Mouse (Mus musculus) embryonic facial prominence, embryonic 11.5 days (tissue): ENCODE data around the gene Rab11fip4. TPM values are rescaled to one million over a fixed set of nuclear protein-coding genes. Genes with fewer than 3 reads are reported as not detected.
A peak's percentile ranks its signal among the peaks of the same experiment; 100 is the strongest.

Source experiments
- ATAC-seq: fragments of 200-750 bp; cut with Nextera tagmentation; replicated peaks from 2 replicates; pipeline ENCODE4 v1.8.0; 2017; ENCODE audit warnings: low read depth; ENCODE audit not compliant: insufficient number of reproducible peaks, low FRiP score, low TSS enrichment
- DNase-seq: peaks from one replicate; pipeline ENCODE4 v3.0.0-alpha.2; 2015; ENCODE audit warnings: low spot score
- H3K27ac ChIP-seq: fragments of 300-500 bp; sonication (generic); replicated peaks from 2 replicates; pipeline ENCODE4 v1.5.1; 2014; ENCODE audit warnings: mild to moderate bottlenecking, low read depth, low read length, control low read depth
- H3K27me3 ChIP-seq: fragments of 300-500 bp; sonication (generic); 2 replicates; pipeline ENCODE4 v1.6.1; 2014; ENCODE audit warnings: mild to moderate bottlenecking, low read length, moderate library complexity, mixed read lengths; ENCODE audit not compliant: control insufficient read depth, insufficient read depth
- H3K36me3 ChIP-seq: fragments of 300-500 bp; sonication (generic); replicated peaks from 2 replicates; pipeline ENCODE4 v1.6.1; 2014; ENCODE audit warnings: low read depth, mild to moderate bottlenecking, low read length, moderate library complexity, mixed read lengths; ENCODE audit not compliant: control insufficient read depth, insufficient read depth
- H3K4me1 ChIP-seq: fragments of 300-500 bp; sonication (generic); 2 replicates; pipeline ENCODE4 v1.6.1; 2014; ENCODE audit warnings: low read length, mixed read lengths; ENCODE audit not compliant: control insufficient read depth, insufficient read depth
- H3K4me2 ChIP-seq: fragments of 300-500 bp; sonication (generic); 2 replicates; pipeline ENCODE4 v1.6.1; 2014; ENCODE audit warnings: low read depth, mild to moderate bottlenecking, control low read depth, low read length, moderate library complexity
- H3K4me3 ChIP-seq: fragments of 300-500 bp; sonication (generic); 2 replicates; pipeline ENCODE4 v1.5.1; 2014; ENCODE audit warnings: low read depth, low read length, control low read depth
- H3K9ac ChIP-seq: fragments of 300-500 bp; sonication (generic); replicated peaks from 2 replicates; pipeline ENCODE4 v1.6.1; 2014; ENCODE audit warnings: mild to moderate bottlenecking, control low read depth, low read length
- H3K9me3 ChIP-seq: fragments of 300-500 bp; sonication (generic); replicated peaks from 2 replicates; pipeline ENCODE4 v1.6.1; 2016; ENCODE audit warnings: mild to moderate bottlenecking, low read length, inconsistent platforms, mixed read lengths; ENCODE audit not compliant: control insufficient read depth
- WGBS: fragments of 180-500 bp; shearing (Covaris S2); extraction: QIAGEN DNeasy Blood & Tissue Kit; methylation state at CpG from one replicate; pipeline ENCODE4 v1.1.7; 2014; 5-methylcytosine and 5-hydroxymethylcytosine counted together
- polyA plus RNA-seq: library from polyadenylated mRNA; unstranded; fragments of >200 nt; fragmentation: Nextera tagmentation; extraction: Ambion mirVana; gene quantifications from 2 replicates; pipeline ENCODE4 v1.2.1, GENCODE M21; 2014

The Rab11fip4 gene
- polyA plus RNA-seq, 1 experiment from 2014 or later: 9.2 TPM

- H3K9ac ChIP-seq: no peak overlapping the region
- H3K4me2 ChIP-seq: no peak overlapping the region
- peak; percentile 29 for DNase-seq
- no peaks in the 10 kb centered on the region for H3K27me3 ChIP-seq
- 52% methylated on average over 6 of the region's 6 CpGs for WGBS
- ATAC-seq: no peak
- H3K27ac ChIP-seq: no peak overlapping the region
- H3K36me3 ChIP-seq: no peaks in the 10 kb centered on the region
- H3K9me3 ChIP-seq: no peaks in the 10 kb centered on the region
- H3K4me3 ChIP-seq: no peak overlapping the region
- H3K4me1 ChIP-seq: peaks cover 7% of the 10 kb centered on the region; the same call in 1 of the 2 replicates
Observed at GRCm38 (mm10) chr11:79671668-79672281, 80.8 kb downstream of the Rab11fip4 start.

GRCm38 (mm10) chr11:79673072-79673471, 82.1 kb downstream of the Rab11fip4 start:
- no peak overlapping the region for H3K27ac ChIP-seq

GRCm38 (mm10) chr11:79673717-79674116, 82.7 kb downstream of the Rab11fip4 start:
- Histone ChIP-seq H3K4me2 (no peak overlapping the region), H3K4me1 (peaks cover 7% of the 10 kb centered on the region; the same call in 1 of the 2 replicates), H3K9ac (no peak overlapping the region), H3K4me3 (no peak overlapping the region), H3K9me3 (no peaks in the 10 kb centered on the region), H3K27ac (no peak overlapping the region), H3K36me3 (no peaks in the 10 kb centered on the region), H3K27me3 (no peaks in the 10 kb centered on the region)
- ATAC-seq (no peak), DNase-seq (no peak)
- WGBS: 66% methylated on average over 8 of the region's 8 CpGs

More at GRCm38 (mm10) chr11:79673072-79673471, 82.1 kb downstream of the Rab11fip4 start:
- no peaks in the 10 kb centered on the region for H3K27me3 ChIP-seq
- no peak overlapping the region for H3K4me3 ChIP-seq
- H3K4me2 ChIP-seq: no peak overlapping the region
- 87% methylated on average over 5 of the region's 5 CpGs for WGBS
- no peak overlapping the region for H3K9ac ChIP-seq
- DNase-seq (no peak), ATAC-seq (no peak)
- no peaks in the 10 kb centered on the region for H3K9me3 ChIP-seq
- H3K36me3 ChIP-seq: no peaks in the 10 kb centered on the region
- H3K4me1 ChIP-seq: peaks cover 7% of the 10 kb centered on the region; the same call in 1 of the 2 replicates

GRCm38 (mm10) chr11:79674231-79674630, 83.2 kb downstream of the Rab11fip4 start:
- no peaks in the 10 kb centered on the region for H3K36me3 ChIP-seq
- no peak overlapping the region for H3K9ac ChIP-seq
- ATAC-seq: no peak
- no peak overlapping the region for H3K27ac ChIP-seq
- no peaks in the 10 kb centered on the region for H3K27me3 ChIP-seq
- 60% methylated on average over 2 of the region's 3 CpGs for WGBS
- H3K4me3 ChIP-seq: no peak overlapping the region
- DNase-seq: no peak
- H3K4me2 ChIP-seq: no peak overlapping the region
- no peaks in the 10 kb centered on the region for H3K9me3 ChIP-seq
- H3K4me1 ChIP-seq: peaks cover 4% of the 10 kb centered on the region; the same call in 1 of the 2 replicates

GRCm38 (mm10) chr11:79674632-79675031, 83.6 kb downstream of the Rab11fip4 start:
- H3K9me3 ChIP-seq: no peaks in the 10 kb centered on the region
- no peak overlapping the region for H3K27ac ChIP-seq
- no peak for ATAC-seq
- no peak overlapping the region for H3K4me3 ChIP-seq
- H3K4me1 ChIP-seq: peaks cover 4% of the 10 kb centered on the region; the same call in 1 of the 2 replicates
- 88% methylated on average over 7 of the region's 7 CpGs for WGBS
- H3K4me2 ChIP-seq: no peak overlapping the region
- H3K9ac ChIP-seq: no peak overlapping the region
- H3K36me3 ChIP-seq: no peaks in the 10 kb centered on the region
- DNase-seq: no peak
- H3K27me3 ChIP-seq: no peaks in the 10 kb centered on the region

- H3K4me3 ChIP-seq: no peak overlapping the region
- H3K9me3 ChIP-seq: no peaks in the 10 kb centered on the region
- DNase-seq (no peak), ATAC-seq (no peak)
- no peak overlapping the region for H3K27ac ChIP-seq
- H3K9ac ChIP-seq: no peak overlapping the region
- no peaks in the 10 kb centered on the region for H3K36me3 ChIP-seq
- H3K27me3 ChIP-seq: no peaks in the 10 kb centered on the region
- H3K4me2 ChIP-seq: no peak overlapping the region
- H3K4me1 ChIP-seq: peaks cover 4% of the 10 kb centered on the region; the same call in 1 of the 2 replicates
- 65% methylated on average over 12 of the region's 12 CpGs for WGBS
Observed at GRCm38 (mm10) chr11:79675285-79675684, 84.3 kb downstream of the Rab11fip4 start.

- ATAC-seq (no peak), DNase-seq (no peak)
- no peaks in the 10 kb centered on the region for H3K27me3 ChIP-seq
- H3K36me3 ChIP-seq: no peaks in the 10 kb centered on the region
- H3K27ac ChIP-seq: no peak overlapping the region
- 74% methylated on average over 6 of the region's 6 CpGs for whole genome bisulfite sequencing
- H3K9me3 ChIP-seq: no peaks in the 10 kb centered on the region
- H3K9ac ChIP-seq: no peak overlapping the region
- H3K4me1 ChIP-seq: no peaks in the 10 kb centered on the region; the same call in 1 of the 2 replicates
- no peak overlapping the region for H3K4me3 ChIP-seq
- no peak overlapping the region for H3K4me2 ChIP-seq
Observed at GRCm38 (mm10) chr11:79675994-79676393, 85.0 kb downstream of the Rab11fip4 start.

GRCm38 (mm10) chr11:79676483-79676967, 85.5 kb downstream of the Rab11fip4 start:
- Histone ChIP-seq H3K9me3 (no peaks in the 10 kb centered on the region), H3K27ac (no peak overlapping the region), H3K4me2 (no peak overlapping the region), H3K4me1 (no peaks in the 10 kb centered on the region; the same call in 1 of the 2 replicates), H3K4me3 (no peak overlapping the region), H3K9ac (no peak overlapping the region), H3K36me3 (no peaks in the 10 kb centered on the region), H3K27me3 (no peaks in the 10 kb centered on the region)
- no peak for ATAC-seq
- WGBS: 80% methylated on average over 2 of the region's 2 CpGs
- DNase-seq: no peak
